Comparison of ENCODE assay signal across 16 mouse cellular contexts in the genomic region with DNA sequence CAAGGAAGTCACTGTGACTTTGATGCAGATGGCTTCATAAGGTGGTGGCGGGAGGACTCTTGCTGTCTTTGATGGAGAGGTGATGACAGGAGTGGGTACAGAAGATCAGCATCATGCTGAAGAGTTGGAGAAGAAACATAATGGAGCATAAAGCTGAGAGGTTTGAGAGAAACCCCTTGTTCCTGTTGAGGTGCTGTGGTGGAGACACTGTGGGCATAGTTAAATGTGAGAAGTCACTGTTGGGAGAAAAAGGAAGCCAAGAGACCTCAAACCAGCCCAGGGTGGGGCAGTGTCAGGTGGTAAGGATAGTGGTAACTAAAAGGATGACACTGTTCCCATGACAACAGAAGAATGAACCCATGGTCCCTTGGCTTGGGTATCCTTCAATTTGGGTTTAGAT. TPM values are rescaled to one million over a fixed set of nuclear protein-coding genes. Genes with fewer than 3 reads are reported as not detected.
DNase-seq lines count a peak whose midpoint lies in the region; ATAC-seq lines count a peak whose summit lies in the region.
"Had no signal": no experiment of that assay in that cellular context is flagged by ENCODE, and none has a peak within 500 bp of the region (broad histone marks: within the 10 kb centered on the region; RNA-seq: fewer than 3 reads in every experiment).

No protein-coding gene starts in this region.

- ATAC-seq in CD4-positive, CD25-positive, alpha-beta regulatory T cell, adult 4 months, result peak; percentile 23
- ATAC-seq in hematopoietic stem cell, adult 5-6 weeks (replicated peaks in 1 of 2; ENCODE audit: insufficient read depth in 1 of 2, low FRiP score in 2 of 2, low TSS enrichment in 1 of 2, low read depth in 1 of 2, poor library complexity in 2 of 2, severe bottlenecking in 2 of 2), result peak; percentile 65
- no peak for ATAC-seq in erythroid progenitor cell, adult 5-6 weeks (replicated peaks; ENCODE audit: low FRiP score, poor library complexity, severe bottlenecking)
- ATAC-seq: lung, postnatal 0 days had no signal

- DNase-seq in spleen, adult 12 weeks (ENCODE audit: low spot score), result peak; percentile 3
- DNase-seq in spleen, adult 18-20 months, result no peak
- peak; percentile 66 for DNase-seq in naive thymus-derived CD4-positive, alpha-beta T cell, adult 2 months (ENCODE audit: low read depth)
- no peak for DNase-seq in left cerebral cortex, postnatal 25 days (ENCODE audit: low spot score in 2 of 2)
- DNase-seq in ovary, postnatal 36 days (ENCODE audit: low spot score), result no peak
- DNase-seq: adrenal gland, postnatal 36 days; cerebellum, adult 11 months; cerebellum, postnatal 10 days; gastrocnemius, adult 2 months; heart, postnatal 10 days; kidney, adult 2 months; kidney, postnatal 10 days had no signal

- intact Hi-C loops in left cerebral cortex, postnatal 25 days (cut with DNase I), result no loop called here

RNA-seq across cellular contexts. Expression of a gene that starts 20.1 kb away (rescaled TPM):
- 1 to 10 TPM; 2.3 to 4.9 TPM for polyA plus RNA-seq in CD4-positive, CD25-positive, alpha-beta regulatory T cell, adult 4 months (2017; shearing (Covaris generic))
- total RNA-seq in hematopoietic stem cell, adult 5-6 weeks (2017), result 5.9 and 7.9 TPM in 2 replicates
- total RNA-seq in left cerebral cortex, postnatal 25 days (2021), result 1 to 10 TPM; 5.0 to 6.1 TPM
- total RNA-seq in erythroid progenitor cell, adult 5-6 weeks (2015; ENCODE audit: low replicate concordance), result 2.5 TPM in 1 of 2 replicates, not detected in the other
- 1.5 and 1.8 TPM in 2 replicates for total RNA-seq in erythroid progenitor cell, adult 5-6 weeks (2017; ENCODE audit: low replicate concordance)

RNA-seq across cellular contexts. Expression of a gene that starts 30.0 kb away (rescaled TPM):
- polyA plus RNA-seq in CD4-positive, CD25-positive, alpha-beta regulatory T cell, adult 4 months (2017; shearing (Covaris generic)), result 1 to 10 TPM; 5.6 to 8.7 TPM
- total RNA-seq in hematopoietic stem cell, adult 5-6 weeks (2017), result 2.1 and 28.4 TPM in 2 replicates
- total RNA-seq in left cerebral cortex, postnatal 25 days (2021), result 1 to 10 TPM in 1 of 2 experiments, under 1 TPM in 1; 0.62 to 1.2 TPM
- total RNA-seq in erythroid progenitor cell, adult 5-6 weeks (2015; ENCODE audit: low replicate concordance), result 10.9 TPM in 1 of 2 replicates, not detected in the other
- 0.51 TPM in 1 of 2 replicates, not detected in the other for total RNA-seq in erythroid progenitor cell, adult 5-6 weeks (2017; ENCODE audit: low replicate concordance)

RNA-seq across cellular contexts. Expression of a gene that starts 56.6 kb away (rescaled TPM):
- 10 to 100 TPM; 74.7 to 91.5 TPM for polyA plus RNA-seq in CD4-positive, CD25-positive, alpha-beta regulatory T cell, adult 4 months (2017; shearing (Covaris generic))
- total RNA-seq in hematopoietic stem cell, adult 5-6 weeks (2017), result 0.19 and 1.4 TPM in 2 replicates
- under 1 TPM; 0.39 to 0.46 TPM for total RNA-seq in left cerebral cortex, postnatal 25 days (2021)
- 2.9 and 6.5 TPM in 2 replicates for total RNA-seq in erythroid progenitor cell, adult 5-6 weeks (2015; ENCODE audit: low replicate concordance)
- 0.64 and 2.4 TPM in 2 replicates for total RNA-seq in erythroid progenitor cell, adult 5-6 weeks (2017; ENCODE audit: low replicate concordance)

Comparison
In these comparisons a context has a peak if more than half of its experiments do, and no peak if none do; other contexts are left out.
1. DNase-seq: peak in spleen, adult 12 weeks (single experiment) and naive thymus-derived CD4-positive, alpha-beta T cell, adult 2 months (single experiment); none in spleen, adult 18-20 months (0 of 2), left cerebral cortex, postnatal 25 days (0 of 2) and ovary, postnatal 36 days (single experiment).